Mouse (Mus musculus) MEL (cell line): Measurements from ENCODE around the gene 4931409K22Rik. TPM values are rescaled to one million over a fixed set of nuclear protein-coding genes. Genes with fewer than 3 reads are reported as not detected.

ENCODE experiments used
- DNase-seq: peaks from one replicate; pipeline ENCODE4 v3.0.0; 2011; ENCODE audit warnings: low read depth, low spot score
- H3K27ac ChIP-seq: 2 replicates; pipeline ENCODE4 v1.5.1; 2012; ENCODE audit warnings: low read depth, mild to moderate bottlenecking, control low read depth, low read length, moderate library complexity; ENCODE audit not compliant: control insufficient read depth
- H3K27me3 ChIP-seq, 2 experiments: fragments of 150-350 bp in 1 of 2; sonication (generic) in 1 of 2; 2 replicates each; pipeline ENCODE4 v1.6.1; 2012; ENCODE audit warnings: low read length in 2 of 2, mild to moderate bottlenecking in 2 of 2, improper control_type of control experiment in 1 of 2, moderate library complexity in 1 of 2; ENCODE audit not compliant: insufficient read depth in 2 of 2, control insufficient read depth in 1 of 2
- H3K36me3 ChIP-seq, 2 experiments: 2 replicates each; pipeline ENCODE4 v1.6.1; 2012 to 2014; ENCODE audit warnings: low read length in 2 of 2, improper control_type of control experiment in 1 of 2, inconsistent platforms in 1 of 2, mild to moderate bottlenecking in 1 of 2; ENCODE audit not compliant: insufficient read depth in 2 of 2, control insufficient read depth in 1 of 2
- H3K4me1 ChIP-seq, 2 experiments: fragments of 150-350 bp in 1 of 2; sonication (generic) in 1 of 2; 2 replicates each; pipeline ENCODE4 v1.6.1; 2012; ENCODE audit warnings: low read length in 2 of 2, improper control_type of control experiment in 1 of 2, mild to moderate bottlenecking in 1 of 2; ENCODE audit not compliant: insufficient read depth in 2 of 2, control insufficient read depth in 1 of 2
- H3K4me3 ChIP-seq, 2 experiments: fragments of 150-350 bp in 1 of 2; sonication (generic) in 1 of 2; 2 replicates each; pipeline ENCODE4 v1.5.1; 2012; ENCODE audit warnings: low read depth in 2 of 2, low read length in 2 of 2, mild to moderate bottlenecking in 2 of 2, moderate library complexity in 2 of 2, control low read depth in 1 of 2, improper control_type of control experiment in 1 of 2; ENCODE audit not compliant: control insufficient read depth in 1 of 2, insufficient read depth in 1 of 2
- H3K79me2 ChIP-seq: 2 replicates; pipeline ENCODE4 v1.6.1; 2012; ENCODE audit warnings: mild to moderate bottlenecking, low read length, moderate library complexity; ENCODE audit not compliant: control insufficient read depth, poor library complexity, insufficient read depth
- H3K9ac ChIP-seq: 2 replicates; pipeline ENCODE4 v1.6.1; 2012; ENCODE audit warnings: low read depth, mild to moderate bottlenecking, control low read depth, low read length, moderate library complexity; ENCODE audit not compliant: control insufficient read depth, poor library complexity, severe bottlenecking
- H3K9me3 ChIP-seq: fragments of 150-350 bp; sonication (generic); replicated peaks from 2 replicates; pipeline ENCODE4 v1.6.1; 2012; ENCODE audit warnings: mild to moderate bottlenecking, low read length, improper control_type of control experiment, moderate library complexity; ENCODE audit not compliant: insufficient read depth
- BHLHE40 ChIP-seq: IDR thresholded peaks from 2 replicates; pipeline ENCODE4 v1.6.1; 2012; ENCODE audit warnings: low read depth, mild to moderate bottlenecking, inconsistent platforms, low read length, improper control_type of control experiment, borderline replicate concordance
- CHD1 ChIP-seq: IDR thresholded peaks from 2 replicates; pipeline ENCODE4 v1.6.1; 2012; ENCODE audit warnings: low read depth, mild to moderate bottlenecking, inconsistent platforms, low read length, improper control_type of control experiment
- CTCF ChIP-seq, 3 experiments: IDR thresholded peaks in 2 of 3; conservative IDR thresholded peaks in 1 of 3; 2 replicates each; pipeline ENCODE4 v1.5.1; 2011 to 2012; ENCODE audit warnings: low read length in 3 of 3, low read depth in 2 of 3, mild to moderate bottlenecking in 2 of 3, improper control_type of control experiment in 1 of 3, inconsistent platforms in 1 of 3, mixed read lengths in 1 of 3, moderate library complexity in 1 of 3; ENCODE audit not compliant: control insufficient read depth in 1 of 3, insufficient read depth in 1 of 3, poor library complexity in 1 of 3, severe bottlenecking in 1 of 3
- E2F4 ChIP-seq: IDR thresholded peaks from 2 replicates; pipeline ENCODE4 v1.6.1; 2011; ENCODE audit warnings: low read depth, low read length, improper control_type of control experiment, borderline replicate concordance
- ELF1 ChIP-seq: IDR thresholded peaks from 2 replicates; pipeline ENCODE4 v1.6.1; 2014; ENCODE audit warnings: low read depth, mild to moderate bottlenecking, inconsistent platforms, low read length, improper control_type of control experiment, moderate library complexity
- ETS1 ChIP-seq: IDR thresholded peaks from 2 replicates; pipeline ENCODE4 v1.6.1; 2012; ENCODE audit warnings: low read depth, mild to moderate bottlenecking, inconsistent platforms, low read length, improper control_type of control experiment, moderate library complexity
- GABPA ChIP-seq: IDR thresholded peaks from 2 replicates; pipeline ENCODE4 v1.6.1; 2012; ENCODE audit warnings: low read depth, mild to moderate bottlenecking, inconsistent platforms, low read length, improper control_type of control experiment, moderate library complexity
- GATA1 ChIP-seq: IDR thresholded peaks from 2 replicates; pipeline ENCODE4 v1.6.1; 2011; ENCODE audit warnings: low read depth, low read length, improper control_type of control experiment
- HCFC1 ChIP-seq: IDR thresholded peaks from 2 replicates; pipeline ENCODE4 v1.6.1; 2012; ENCODE audit warnings: low read depth, mild to moderate bottlenecking, inconsistent platforms, low read length, improper control_type of control experiment, moderate library complexity
- JUND ChIP-seq: IDR thresholded peaks from 2 replicates; pipeline ENCODE4 v1.6.1; 2011; ENCODE audit warnings: low read depth, mild to moderate bottlenecking, improper control_type of control experiment, low read length
- MAFK ChIP-seq: IDR thresholded peaks from 2 replicates; pipeline ENCODE4 v1.6.1; 2011; ENCODE audit warnings: low read depth, mild to moderate bottlenecking, low read length, improper control_type of control experiment, borderline replicate concordance
- MEF2A ChIP-seq: IDR thresholded peaks from 2 replicates; pipeline ENCODE4 v1.6.1; 2014; ENCODE audit warnings: low read depth, mild to moderate bottlenecking, inconsistent platforms, low read length, improper control_type of control experiment; ENCODE audit not compliant: poor library complexity, insufficient replicate concordance, severe bottlenecking; ENCODE audit errors: extremely low read depth
- MXI1 ChIP-seq: IDR thresholded peaks from 2 replicates; pipeline ENCODE4 v1.6.1; 2011; ENCODE audit warnings: mild to moderate bottlenecking, low read depth, low read length, improper control_type of control experiment
- MYC ChIP-seq: IDR thresholded peaks from 2 replicates; pipeline ENCODE4 v1.6.1; 2011; ENCODE audit warnings: low read depth, mild to moderate bottlenecking, low read length, improper control_type of control experiment, moderate library complexity
- NELFE ChIP-seq: IDR thresholded peaks from 2 replicates; pipeline ENCODE4 v1.6.1; 2011; ENCODE audit warnings: low read depth, low read length, improper control_type of control experiment
- POLR2A ChIP-seq, 2 experiments: IDR thresholded peaks; 2 replicates each; pipeline ENCODE4 v1.6.1; 2011 to 2012; ENCODE audit warnings: low read length in 2 of 2, mild to moderate bottlenecking in 2 of 2, control low read depth in 1 of 2, improper control_type of control experiment in 1 of 2, low read depth in 1 of 2, moderate library complexity in 1 of 2; ENCODE audit not compliant: control insufficient read depth in 1 of 2, insufficient read depth in 1 of 2, poor library complexity in 1 of 2
- POLR2AphosphoS2 ChIP-seq: IDR thresholded peaks from 2 replicates; pipeline ENCODE4 v1.6.1; 2011; ENCODE audit warnings: low read length, improper control_type of control experiment
- POLR2AphosphoS5 ChIP-seq: IDR thresholded peaks from 2 replicates; pipeline ENCODE4 v1.6.1; 2012; ENCODE audit warnings: low read depth, borderline replicate concordance, mild to moderate bottlenecking, inconsistent platforms, low read length, moderate library complexity, mixed read lengths
- SIN3A ChIP-seq: IDR thresholded peaks from 2 replicates; pipeline ENCODE4 v1.6.1; 2012; ENCODE audit warnings: low read length, improper control_type of control experiment, inconsistent platforms
- TAL1 ChIP-seq: IDR thresholded peaks from 2 replicates; pipeline ENCODE4 v1.6.1; 2012; ENCODE audit warnings: mild to moderate bottlenecking, inconsistent platforms, low read length, moderate library complexity, mixed read lengths
- TBP ChIP-seq: IDR thresholded peaks from 2 replicates; pipeline ENCODE4 v1.8.0; 2011; ENCODE audit warnings: low read depth, low read length, improper control_type of control experiment
- TCF12 ChIP-seq: IDR thresholded peaks from 2 replicates; pipeline ENCODE4 v1.6.1; 2014; ENCODE audit warnings: low read depth, mild to moderate bottlenecking, inconsistent platforms, low read length, improper control_type of control experiment, moderate library complexity
- UBTF ChIP-seq: IDR thresholded peaks from 2 replicates; pipeline ENCODE4 v1.6.1; 2012; ENCODE audit warnings: low read depth, mild to moderate bottlenecking, inconsistent platforms, low read length, improper control_type of control experiment, moderate library complexity, borderline replicate concordance; ENCODE audit not compliant: insufficient read depth
- USF1 ChIP-seq: IDR thresholded peaks from 2 replicates; pipeline ENCODE4 v1.6.1; 2014; ENCODE audit warnings: low read depth, mild to moderate bottlenecking, inconsistent platforms, low read length, improper control_type of control experiment, moderate library complexity
- ZNF384 ChIP-seq: IDR thresholded peaks from 2 replicates; pipeline ENCODE4 v1.6.1; 2012; ENCODE audit warnings: low read depth, mild to moderate bottlenecking, inconsistent platforms, low read length, improper control_type of control experiment
- polyA plus RNA-seq, 2 experiments: library from polyadenylated mRNA; stranded (reverse) in 1 of 2; unstranded in 1 of 2; fragments of >175 nt in 1 of 2; fragments of >200 nt in 1 of 2; gene quantifications; 2 replicates each; pipeline versions ENCODE4 v1.2.1 to v1.2.4; 2012; ENCODE audit warnings: low replicate concordance in 2 of 2, low read depth in 1 of 2; ENCODE audit not compliant: insufficient read length in 2 of 2, insufficient read depth in 1 of 2, missing spikeins in 1 of 2
- total RNA-seq: library from RNA; depleted of rRNA; stranded (reverse); fragments of 300-350 nt; gene quantifications from 2 replicates; pipeline ENCODE4 v1.2.3, GENCODE M21; 2012

4931409K22Rik gene
- total and polyA plus RNA-seq, 3 experiments, result not detected

- H3K79me2 ChIP-seq, result no peaks in the 10 kb centered on the region
- no peak for TF ChIP-seq BHLHE40
- no peak for TF ChIP-seq POLR2AphosphoS5
- TF ChIP-seq POLR2A (IDR thresholded peaks at IDR 0.05; ENCODE audit: control insufficient read depth in 1 of 2, insufficient read depth in 1 of 2, low read depth in 1 of 2, low read length in 2 of 2, poor library complexity in 1 of 2), result no peak
- TF ChIP-seq TCF12, result no peak
- TF ChIP-seq HCFC1, result no peak
- no peak for TF ChIP-seq MYC
- no peak for TF ChIP-seq MXI1
- TF ChIP-seq UBTF, result no peak
- TF ChIP-seq GABPA, result no peak
- TF ChIP-seq, all 39 proteins: peak for 0
- Histone ChIP-seq H3K9ac (no peak overlapping the region), H3K27me3 (no peaks in the 10 kb centered on the region), H3K4me3 (no peak overlapping the region), H3K27ac (no peak overlapping the region), H3K9me3 (no peaks in the 10 kb centered on the region), H3K4me1 (no peaks in the 10 kb centered on the region), H3K36me3 (peaks cover 0 to 11% of the 10 kb centered on the region in 2 experiments; a peak in 2 of 4 replicates)
- no peak for DNase-seq
These were observed 57.5 kb downstream of the 4931409K22Rik start for GRCm38 (mm10) chr5:24499113-24499512.

DNA sequence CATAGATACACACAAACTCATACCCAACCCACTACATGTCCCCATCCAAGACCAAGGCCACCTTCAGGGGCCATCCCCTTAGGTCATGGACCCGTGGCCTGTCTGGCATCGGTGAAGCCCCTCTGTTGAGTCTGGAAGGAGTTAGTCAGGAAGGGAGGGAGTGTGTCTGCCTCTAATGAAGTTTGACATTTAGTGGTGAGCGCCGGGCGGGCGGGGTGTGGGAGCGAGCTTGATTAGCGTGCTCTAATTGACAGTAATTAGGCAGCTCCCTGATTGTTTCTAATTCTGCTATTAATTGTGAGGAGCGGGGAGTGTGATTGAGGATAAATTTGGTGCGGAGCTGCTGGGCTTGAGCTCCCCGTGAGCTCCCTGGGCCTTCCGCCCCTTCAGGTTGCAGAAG, 59.1 kb downstream of the 4931409K22Rik start:
- TF ChIP-seq ETS1 (no peak), HCFC1 (no peak), GABPA (no peak), SIN3A (no peak), TAL1 (no peak), CHD1 (no peak), MXI1 (no peak), ELF1 (no peak), MEF2A (no peak), MAFK (no peak), USF1 (no peak), POLR2AphosphoS2 (no peak), ZNF384 (no peak), NELFE (no peak), CTCF (IDR thresholded peaks at IDR 0.05 in 2 of 3, conservative IDR thresholded peaks at IDR 0.05 in 1 of 3; ENCODE audit: control insufficient read depth in 1 of 3, insufficient read depth in 1 of 3, low read depth in 2 of 3, low read length in 3 of 3, poor library complexity in 1 of 3, severe bottlenecking in 1 of 3) (no peak), GATA1 (no peak), TBP (no peak), JUND (no peak), E2F4 (no peak)
- H3K36me3 ChIP-seq, result peaks cover 0 to 13% of the 10 kb centered on the region in 2 experiments; a peak in 2 of 4 replicates
- H3K4me1 ChIP-seq, result no peaks in the 10 kb centered on the region
- H3K27ac ChIP-seq, result no peak overlapping the region
- H3K9ac ChIP-seq, result no peak overlapping the region
- DNase-seq, result no peak
- H3K4me3 ChIP-seq, result no peak overlapping the region
- no peaks in the 10 kb centered on the region for H3K79me2 ChIP-seq
- H3K27me3 ChIP-seq, result no peaks in the 10 kb centered on the region
- no peaks in the 10 kb centered on the region for H3K9me3 ChIP-seq
